Mouse (Mus musculus) testis, adult 2 months (tissue): ENCODE measurements around the gene Pklr.

ENCODE experiments used
- CTCF ChIP-seq: fragments of 200-500 bp; IDR thresholded peaks from 2 replicates; pipeline ENCODE4 v1.5.1; 2012; ENCODE audit warnings: low read depth, mild to moderate bottlenecking, inconsistent platforms, low read length, moderate library complexity; ENCODE audit not compliant: control insufficient read depth, insufficient read depth, insufficient replicate concordance
- POLR2A ChIP-seq: fragments of 200-500 bp; IDR thresholded peaks from 2 replicates; pipeline ENCODE4 v1.6.1; 2012; ENCODE audit warnings: low read depth, mild to moderate bottlenecking, inconsistent platforms, low read length, moderate library complexity; ENCODE audit not compliant: control insufficient read depth

DNA sequence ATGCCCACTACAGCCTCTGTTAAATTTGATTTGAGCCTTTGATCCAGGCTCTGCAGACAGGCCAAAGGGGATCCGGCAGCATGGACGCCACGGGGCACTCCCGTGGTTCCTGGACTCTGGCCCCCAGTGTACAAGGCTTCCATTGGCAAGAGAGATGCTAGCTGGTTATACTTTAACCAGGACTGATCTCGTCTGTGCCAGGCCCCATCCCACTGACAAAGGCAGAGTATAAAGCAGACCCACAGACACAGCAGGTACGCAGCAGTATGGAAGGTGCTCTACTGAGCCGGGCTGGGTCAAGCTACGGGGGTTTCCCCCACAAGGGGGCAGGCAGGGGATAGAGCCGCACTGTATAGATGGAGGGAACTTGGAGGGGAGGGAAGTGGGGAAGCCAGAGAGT is 423 bp downstream of the Pklr start:
- TF ChIP-seq CTCF (no peak), POLR2A (no peak)
